Mouse (Mus musculus) megakaryocyte progenitor cell, adult 5-6 weeks (primary cell): Measurements from ENCODE around the gene Nup160. TPM values are rescaled to one million over a fixed set of nuclear protein-coding genes. Genes with fewer than 3 reads are reported as not detected.

Experiments used
- ATAC-seq: replicated peaks from 2 replicates; pipeline ENCODE4 v1.8.0; 2016; ENCODE audit warnings: mild to moderate bottlenecking, moderate TSS enrichment, inconsistent platforms; ENCODE audit not compliant: poor library complexity
- total RNA-seq, 2 experiments: library from RNA; stranded (forward) in 1 of 2; stranded (reverse) in 1 of 2; fragments of 157-497, 149-512 nt in 1 of 2; fragments of 200-1000 nt in 1 of 2; gene quantifications; 2 replicates each; pipeline versions ENCODE4 v1.2.3 to v1.2.4; 2015 to 2017

Gene Nup160
- total RNA-seq, 2 experiments from 2014 or later = 61.7 to 81.3 TPM

DNA sequence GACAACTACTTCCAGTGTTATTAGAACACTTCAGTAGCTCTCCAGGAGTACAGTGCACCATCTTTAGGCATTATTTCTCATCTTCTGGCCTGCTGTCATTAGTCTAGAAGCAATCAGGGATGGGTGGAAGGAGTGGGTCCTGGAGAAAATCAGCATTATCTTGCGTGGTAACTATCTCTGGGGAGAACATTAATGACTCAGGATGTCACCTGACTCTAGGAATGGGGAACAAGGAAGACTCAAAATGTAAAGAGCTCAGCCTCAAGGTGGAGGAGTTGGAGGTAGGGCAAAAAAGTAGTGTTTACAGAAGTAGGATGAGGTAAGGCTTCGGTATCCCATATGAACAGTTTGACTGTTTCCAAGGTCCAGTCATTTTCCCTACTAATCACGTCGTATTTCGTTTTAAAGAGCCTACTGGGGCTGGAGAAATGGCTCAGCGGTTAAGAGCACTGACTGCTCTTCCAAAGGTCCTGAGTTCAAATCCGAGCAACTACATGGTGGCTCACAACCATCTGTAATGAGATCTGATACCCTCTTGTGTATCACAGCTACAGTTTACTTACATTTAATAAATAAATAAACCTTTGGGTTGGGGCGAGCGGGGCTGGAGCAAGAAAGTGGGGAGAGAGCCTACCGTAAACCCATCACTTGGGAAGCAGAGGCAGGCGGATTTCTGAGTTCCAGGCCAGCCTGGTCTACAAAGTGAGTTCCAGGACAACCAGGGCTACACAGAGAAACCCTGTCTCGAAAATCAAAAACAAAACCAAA, 67.5 kb downstream of the Nup160 start:
- no peak for ATAC-seq

DNA sequence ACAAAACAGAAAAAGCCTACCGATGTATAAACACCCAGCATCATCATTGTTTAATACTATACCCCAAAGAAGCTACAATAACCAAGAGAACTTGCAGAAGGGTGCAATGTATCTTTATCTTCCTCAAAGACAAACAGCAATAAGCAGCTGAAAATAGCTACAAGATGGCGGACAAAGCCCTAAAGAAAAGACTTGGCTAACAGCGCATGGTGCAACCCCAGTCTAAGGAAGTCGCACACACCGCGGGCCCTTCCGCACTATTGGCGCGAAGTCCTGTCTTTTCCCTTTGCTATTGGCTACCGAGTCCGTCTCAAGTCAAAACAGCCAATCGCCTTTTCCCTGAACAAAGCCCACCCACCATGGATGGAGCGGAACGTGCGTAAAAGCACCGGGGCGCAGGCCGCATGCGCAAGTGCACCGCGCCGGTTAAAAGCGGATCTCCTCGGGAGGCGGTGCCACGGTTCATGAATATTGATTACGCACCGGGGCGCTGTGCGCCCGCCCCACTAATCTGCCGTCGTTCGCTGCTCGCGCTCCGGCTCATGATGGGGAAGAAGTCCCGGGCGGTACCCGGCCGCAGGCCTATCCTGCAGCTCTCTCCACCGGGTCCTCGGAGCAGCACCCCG, 68.2 kb downstream of the Nup160 start, which contains the start of gene Fnbp4:
TSS of gene Fnbp4 (plus strand) at position 318 of the 626 bp plus-strand sequence.
- ATAC-seq = peak; percentile 94

DNA sequence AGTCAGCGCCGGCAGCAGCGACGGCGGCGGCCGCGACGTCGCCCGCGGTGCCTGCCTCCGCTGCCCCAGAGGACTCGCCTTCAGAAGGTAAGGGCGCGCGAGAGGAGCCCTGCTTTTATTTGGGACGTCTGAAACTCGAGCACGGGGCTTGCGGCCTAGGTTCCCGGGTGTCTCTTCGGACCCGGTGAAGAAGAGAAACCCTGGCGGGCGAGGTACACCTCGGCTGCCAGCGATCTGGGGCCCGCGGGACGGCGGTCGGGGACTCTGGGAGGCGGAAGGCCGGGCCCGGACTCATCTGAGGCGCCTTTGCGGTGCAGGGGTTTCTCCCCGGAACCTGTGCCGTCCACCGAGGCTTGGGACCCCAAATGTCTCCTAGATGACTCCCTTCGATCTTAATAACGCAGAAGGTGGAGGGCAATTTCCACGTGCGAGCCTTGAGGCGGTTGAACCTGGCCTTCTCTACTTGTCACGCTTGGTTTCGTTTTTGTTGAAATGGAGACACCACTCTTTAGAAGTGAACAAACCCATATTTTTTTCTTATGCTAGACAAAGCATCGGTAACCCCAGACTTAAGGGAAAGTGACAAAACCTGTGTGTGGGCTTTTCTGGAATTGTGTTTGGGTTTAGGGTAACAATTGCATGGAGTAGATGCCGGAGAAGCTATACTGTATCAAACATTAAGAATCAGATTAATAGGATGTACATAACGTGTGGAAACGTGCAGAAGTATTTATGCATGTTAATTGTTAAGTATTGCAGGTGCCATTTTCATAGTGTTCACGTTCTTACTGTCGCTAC, 68.9 kb downstream of the Nup160 start:
- ATAC-seq = peak; percentile 7

DNA sequence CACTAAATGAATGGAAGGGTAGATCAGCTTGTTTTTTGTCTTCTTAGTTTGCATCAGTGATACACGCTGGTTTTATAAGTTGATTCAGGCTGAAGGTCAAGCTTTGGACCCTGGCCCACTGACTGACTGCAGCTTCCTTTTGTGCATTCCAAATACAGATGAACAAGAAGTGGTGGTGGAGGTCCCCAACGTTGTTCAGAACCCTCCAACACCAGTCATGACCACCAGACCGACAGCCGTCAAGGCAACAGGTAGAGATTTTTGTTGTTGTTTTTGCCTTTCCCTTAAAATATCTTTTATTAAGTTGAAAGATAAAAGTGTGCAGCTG, 69.5 kb downstream of the Nup160 start:
- ATAC-seq = no peak

DNA sequence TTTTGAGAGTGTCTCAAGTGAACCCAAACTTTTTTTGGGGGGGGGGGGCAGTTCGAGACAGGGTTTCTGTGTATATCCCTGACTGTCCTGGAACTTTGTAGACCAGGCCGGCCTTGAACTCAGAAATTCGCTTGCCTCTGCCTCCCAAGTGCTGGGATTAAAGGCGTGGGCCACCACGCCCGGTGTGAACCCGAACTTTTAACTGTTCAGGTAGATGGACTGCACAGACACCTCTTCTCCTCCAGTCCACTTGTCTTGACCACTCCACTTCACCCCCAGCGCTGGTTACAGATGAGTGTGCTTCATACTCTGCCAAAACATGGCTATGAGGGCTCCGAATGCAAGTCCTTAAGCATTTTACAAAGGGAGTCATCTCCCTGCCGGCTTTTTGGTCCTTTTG, 70.1 kb downstream of the Nup160 start:
- no peak for ATAC-seq

DNA sequence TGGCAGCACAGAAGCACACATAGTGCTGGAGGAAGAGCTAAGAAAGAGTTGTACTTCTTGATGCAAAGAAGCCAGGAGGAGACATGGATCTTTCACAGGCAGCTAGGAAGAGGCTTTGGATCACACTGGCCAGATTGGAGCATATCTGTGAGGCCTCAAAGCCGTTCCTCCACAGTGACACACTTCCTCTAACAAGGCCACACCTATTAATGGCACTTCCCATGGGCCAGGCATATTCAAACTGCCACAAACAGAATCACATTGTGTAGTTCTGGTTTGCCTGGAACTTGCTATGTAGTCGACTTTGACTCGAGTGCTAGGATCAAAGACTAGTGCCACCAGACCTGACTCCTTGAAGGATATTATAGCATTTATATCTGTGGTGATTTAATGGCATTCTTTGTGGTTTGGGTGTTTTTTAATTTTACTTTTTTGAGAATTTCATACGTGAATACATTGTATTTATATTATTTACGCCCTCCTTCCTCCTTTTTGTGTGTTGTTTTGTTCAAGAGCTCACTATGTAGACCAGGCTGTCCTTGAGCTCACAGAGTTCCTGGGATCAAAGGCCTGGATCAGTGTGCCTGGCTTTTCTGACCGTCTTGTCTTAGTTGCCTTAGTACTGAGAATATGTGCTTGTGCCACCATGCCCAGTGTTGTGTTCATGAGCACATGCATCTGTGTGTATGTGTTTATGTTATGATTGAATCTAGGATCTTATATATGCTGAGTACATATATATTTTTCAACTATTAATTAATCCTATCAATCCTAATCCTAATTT, 72.9 kb downstream of the Nup160 start:
- peak; percentile 12; the same call in 1 of the 2 replicates for ATAC-seq

DNA sequence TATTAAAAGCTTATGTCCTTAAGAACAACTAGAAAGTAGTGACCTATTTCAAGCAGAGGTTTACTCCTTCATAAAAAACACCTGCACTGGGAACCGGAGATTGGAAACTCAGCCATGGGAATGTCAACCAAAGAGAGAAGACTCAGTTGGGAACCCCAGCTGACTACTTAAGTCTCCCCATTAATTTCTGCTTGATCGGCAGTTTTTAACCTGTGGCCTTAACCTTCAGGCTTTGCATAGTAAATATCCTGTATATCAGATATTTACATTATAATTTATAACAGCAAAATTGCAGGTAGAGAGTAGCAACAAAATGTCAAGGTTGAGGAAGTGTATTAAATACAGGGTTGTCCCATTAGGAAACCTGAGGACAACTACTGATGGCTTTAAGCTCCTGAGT, 76.5 kb downstream of the Nup160 start:
- ATAC-seq = no peak

DNA sequence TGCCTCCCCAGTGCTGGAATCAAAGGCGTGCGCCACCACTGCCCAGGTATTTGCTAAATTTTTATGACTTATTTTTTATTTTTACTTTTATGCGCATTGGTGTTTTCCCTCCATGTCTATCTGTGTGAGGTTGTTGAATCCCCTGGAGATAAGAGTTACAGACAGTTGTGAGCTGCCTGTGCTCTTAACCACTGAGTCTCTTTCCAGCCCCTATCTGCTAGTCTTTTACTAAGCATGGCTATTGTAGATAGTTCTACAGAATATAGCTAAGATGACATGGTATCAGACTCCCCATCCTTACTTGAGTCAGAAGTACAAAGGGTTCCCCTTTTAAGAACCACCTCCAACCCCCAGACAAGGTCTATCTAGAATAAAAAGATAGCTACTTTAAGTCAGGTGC, 77.2 kb downstream of the Nup160 start:
- peak; percentile 59 for ATAC-seq

DNA sequence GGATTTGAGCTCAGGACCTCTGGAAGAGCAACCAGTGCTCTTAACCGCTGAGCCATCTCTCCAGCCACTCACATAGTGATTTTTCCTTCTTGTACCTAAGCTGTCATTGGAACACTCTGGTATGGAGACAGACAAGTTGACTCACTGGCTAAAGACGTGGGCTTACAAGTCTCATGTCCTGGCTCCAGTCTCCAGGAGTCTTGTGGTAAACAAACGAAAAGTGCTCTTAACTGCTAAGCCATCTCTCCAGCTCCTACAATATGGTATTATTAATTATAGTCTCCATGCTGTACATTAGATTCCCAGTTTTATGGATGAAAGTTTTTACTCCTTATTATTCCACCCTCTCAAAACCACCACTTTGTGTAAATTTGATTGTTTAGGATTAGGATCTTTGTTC, 88.1 kb downstream of the Nup160 start:
- ATAC-seq = no peak

DNA sequence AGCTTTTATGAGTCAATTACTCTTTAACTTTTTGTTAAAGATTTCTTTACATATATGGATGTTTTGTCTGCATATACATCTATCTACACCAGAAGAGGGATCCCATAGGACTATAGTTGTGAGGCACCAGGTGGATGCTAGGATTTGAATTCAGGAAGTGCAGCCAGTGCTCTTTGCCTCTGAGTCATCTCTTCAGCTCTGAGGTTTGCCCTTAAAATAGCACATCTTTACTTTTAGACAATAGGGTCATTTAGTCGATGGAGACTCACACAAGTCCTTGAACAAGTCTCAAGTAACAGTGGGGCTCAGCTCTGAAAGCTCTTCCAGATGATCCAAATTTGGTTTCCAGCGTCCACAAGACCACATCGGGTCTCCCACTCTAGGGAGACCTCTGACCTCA, 104.3 kb downstream of the Nup160 start:
- ATAC-seq = no peak

DNA sequence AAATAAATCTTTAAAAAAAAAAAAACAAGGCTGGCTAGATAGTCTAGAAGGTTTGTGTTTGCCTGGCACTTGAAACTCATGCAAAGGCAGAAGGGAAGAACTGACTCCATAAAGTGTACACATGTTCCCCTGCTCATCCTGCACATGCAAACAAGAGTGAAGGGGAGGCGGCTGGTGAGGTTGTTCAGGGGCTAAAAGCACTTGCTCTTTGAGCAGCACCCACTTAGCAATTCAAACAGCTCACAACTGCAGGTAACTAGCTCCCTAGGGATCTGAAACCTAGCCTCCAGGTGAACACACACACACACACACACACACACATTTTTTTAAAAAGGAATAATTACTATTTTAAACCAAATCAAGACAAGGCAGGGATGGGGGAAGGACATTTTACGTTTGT, 104.9 kb downstream of the Nup160 start:
- no peak for ATAC-seq

DNA sequence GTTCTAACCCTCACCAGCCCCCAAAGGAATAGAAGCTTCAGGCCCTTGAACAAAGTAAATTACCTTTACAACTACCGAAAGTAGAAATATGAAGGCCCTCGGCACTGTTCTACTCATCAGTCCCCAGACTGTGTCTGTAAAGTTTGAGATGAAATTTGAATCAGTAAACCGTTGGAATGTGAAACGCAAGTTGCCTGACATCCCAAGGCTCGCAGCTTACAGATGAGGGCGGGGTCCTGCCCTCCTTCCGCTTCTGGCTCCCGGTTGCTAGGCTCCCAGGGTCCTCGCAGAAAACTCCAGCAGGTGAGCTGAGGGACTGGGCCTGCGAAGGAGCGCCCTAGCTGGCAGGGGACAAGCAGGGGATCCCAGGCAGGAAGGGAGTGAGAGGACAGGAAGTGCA, 105.4 kb downstream of the Nup160 start, which contains the start of gene Agbl2:
TSS of gene Agbl2 (plus strand) at position 270 of the 400 bp plus-strand sequence.
- ATAC-seq = peak; percentile 47

DNA sequence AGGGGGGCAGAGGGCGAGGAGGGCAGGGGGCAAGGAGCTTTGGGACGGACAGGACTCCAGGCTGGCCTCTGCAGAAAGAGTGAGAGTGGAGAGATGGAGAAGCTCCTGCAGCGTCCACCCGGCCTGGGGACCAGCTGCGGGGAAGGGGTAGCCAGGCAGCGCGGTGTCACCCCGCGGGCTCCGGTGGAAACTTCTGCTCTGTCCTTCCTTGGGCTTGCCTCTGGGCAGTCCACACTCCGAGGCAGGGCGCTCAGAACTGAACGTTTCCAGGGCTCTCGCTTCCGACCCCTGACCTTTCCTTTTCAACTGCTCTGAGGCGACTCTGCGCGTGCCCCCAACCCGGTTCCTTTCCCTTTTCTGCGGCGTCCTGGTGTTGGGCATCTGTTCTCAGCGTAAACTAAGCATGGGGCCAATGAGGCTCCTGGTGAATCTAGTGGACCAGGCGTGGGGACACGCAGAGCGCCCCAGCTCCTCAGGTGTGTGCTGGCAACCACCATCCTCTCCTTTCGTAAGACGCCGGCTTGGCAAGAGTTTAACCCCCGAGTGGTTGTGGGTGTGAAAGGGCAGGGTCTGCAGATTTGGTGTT, 106.0 kb downstream of the Nup160 start:
- peak; percentile 46 for ATAC-seq

Other genes with a start within 250 kb of the Nup160 start
- 17.2 and 20.2 TPM in 2 replicates for gene Ptprj, start 96.6 kb upstream of the Nup160 start, total RNA-seq (2015)
- gene Ptprj, start 96.6 kb upstream of the Nup160 start, total RNA-seq (2017) = 15.4 and 17.2 TPM in 2 replicates
- 80.6 and 99.0 TPM in 2 replicates for gene Fnbp4, start 68.2 kb downstream of the Nup160 start, total RNA-seq (2015)
- gene Fnbp4, start 68.2 kb downstream of the Nup160 start, total RNA-seq (2017) = 108 and 140 TPM in 2 replicates
- 0.12 TPM in 1 of 2 replicates, not detected in the other for gene Agbl2, start 105.5 kb downstream of the Nup160 start, total RNA-seq (2015)
- gene Agbl2, start 105.5 kb downstream of the Nup160 start, total RNA-seq (2017) = 0.12 TPM in 1 of 2 replicates, not detected in the other
- gene Mtch2, start 169.9 kb downstream of the Nup160 start, total RNA-seq (2015) = 155 and 176 TPM in 2 replicates
- gene Mtch2, start 169.9 kb downstream of the Nup160 start, total RNA-seq (2017) = 170 and 182 TPM in 2 replicates
- gene C1qtnf4, start 208.6 kb downstream of the Nup160 start, total RNA-seq (2015) = not detected in 2 replicates
- gene C1qtnf4, start 208.6 kb downstream of the Nup160 start, total RNA-seq (2017) = not detected in 2 replicates
- 10.0 and 16.4 TPM in 2 replicates for gene Kbtbd4, start 227.5 kb downstream of the Nup160 start, total RNA-seq (2015)
- gene Kbtbd4, start 227.5 kb downstream of the Nup160 start, total RNA-seq (2017) = 15.1 and 17.6 TPM in 2 replicates
- gene Ndufs3, start 227.6 kb downstream of the Nup160 start, total RNA-seq (2015) = 156 and 172 TPM in 2 replicates
- 68.0 and 89.2 TPM in 2 replicates for gene Ndufs3, start 227.6 kb downstream of the Nup160 start, total RNA-seq (2017)